Mouse (Mus musculus) C2C12 (cell line): Measurements from ENCODE around the gene Nes.

Source experiments
- CEBPB ChIP-seq: IDR thresholded peaks from one replicate; pipeline ENCODE4 v1.6.1; 2011; ENCODE audit warnings: low read depth, mild to moderate bottlenecking, control low read depth, moderate library complexity
- CTCF ChIP-seq: IDR thresholded peaks from one replicate; pipeline ENCODE4 v1.5.1; 2011; ENCODE audit not compliant: control insufficient read depth, insufficient read depth, insufficient read length
- FOSL1 ChIP-seq: IDR thresholded peaks from one replicate; pipeline ENCODE4 v1.8.0; 2011; ENCODE audit warnings: mild to moderate bottlenecking, low read length; ENCODE audit not compliant: poor library complexity, insufficient read depth, severe bottlenecking
- MAX ChIP-seq: IDR thresholded peaks from one replicate; pipeline ENCODE4 v1.6.1; 2011; ENCODE audit warnings: mild to moderate bottlenecking, control low read depth
- MYOD1 ChIP-seq: IDR thresholded peaks from one replicate; pipeline ENCODE4 v1.6.1; 2011; ENCODE audit warnings: low read depth; ENCODE audit not compliant: control insufficient read depth, insufficient read length
- USF1 ChIP-seq: IDR thresholded peaks from one replicate; pipeline ENCODE4 v1.6.1; 2011; ENCODE audit warnings: low read depth, mild to moderate bottlenecking, control low read depth, moderate library complexity

- TF ChIP-seq FOSL1 (no peak), MYOD1 (no peak), MAX (no peak), CTCF (no peak), USF1 (no peak), CEBPB (no peak)
Observed at GRCm38 (mm10) chr3:87945781-87946540, 24.9 kb upstream of the Nes start.
